Mouse (Mus musculus): ENCODE results near the gene Fbxw11.

DNA sequence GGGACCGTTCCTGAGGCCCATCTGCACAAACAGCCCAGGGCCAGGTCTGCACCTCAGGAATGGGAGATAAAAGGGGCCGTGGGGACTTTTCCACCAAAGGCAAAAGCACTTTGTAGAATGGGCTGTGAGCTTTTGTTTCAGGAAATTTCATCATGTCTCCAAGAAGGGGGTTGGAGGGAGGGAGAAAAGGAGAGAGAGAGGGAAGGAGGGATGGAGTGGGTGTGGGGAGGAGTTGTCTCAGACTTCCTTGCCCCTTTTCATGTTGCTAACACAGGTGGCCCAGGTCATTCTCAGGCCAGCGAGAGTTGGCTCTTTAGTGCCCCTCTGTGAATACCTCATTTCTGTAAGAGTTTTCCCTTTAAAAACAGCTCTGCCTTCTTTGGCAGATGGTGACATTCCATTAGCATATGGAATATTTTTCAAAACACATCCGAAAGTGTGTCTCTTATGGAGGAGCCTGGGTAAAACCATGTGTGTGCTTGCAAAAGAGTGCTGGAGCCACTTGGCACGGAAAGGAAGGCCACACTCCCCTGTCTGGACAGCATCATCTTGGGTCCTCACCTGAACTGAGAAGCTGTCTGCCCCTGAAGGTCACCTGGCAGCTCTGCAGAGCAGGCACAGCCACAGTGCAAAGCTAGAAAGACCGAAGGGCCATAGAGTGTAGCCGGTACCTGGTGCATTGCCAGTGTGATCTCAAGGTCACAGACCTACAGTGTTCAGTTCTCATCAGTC, 109.5 kb downstream of the Fbxw11 start:
- no peak for TF ChIP-seq POLR2A (IDR thresholded peaks at IDR 0.05; ENCODE audit: insufficient read depth, low read depth, low read length)
- no peak for TF ChIP-seq CTCF (IDR thresholded peaks at IDR 0.05)
- no peak for TF ChIP-seq EP300 (IDR thresholded peaks at IDR 0.05; ENCODE audit: insufficient read depth, low read depth, low read length)

Measured in heart, adult 2 months (tissue).